Mouse (Mus musculus): ENCODE results near the gene Plcb2. TPM values are rescaled to one million over a fixed set of nuclear protein-coding genes. Genes with fewer than 3 reads are reported as not detected.

The Plcb2 gene
- polyA plus RNA-seq, 1 experiment: 1.6 TPM

DNA sequence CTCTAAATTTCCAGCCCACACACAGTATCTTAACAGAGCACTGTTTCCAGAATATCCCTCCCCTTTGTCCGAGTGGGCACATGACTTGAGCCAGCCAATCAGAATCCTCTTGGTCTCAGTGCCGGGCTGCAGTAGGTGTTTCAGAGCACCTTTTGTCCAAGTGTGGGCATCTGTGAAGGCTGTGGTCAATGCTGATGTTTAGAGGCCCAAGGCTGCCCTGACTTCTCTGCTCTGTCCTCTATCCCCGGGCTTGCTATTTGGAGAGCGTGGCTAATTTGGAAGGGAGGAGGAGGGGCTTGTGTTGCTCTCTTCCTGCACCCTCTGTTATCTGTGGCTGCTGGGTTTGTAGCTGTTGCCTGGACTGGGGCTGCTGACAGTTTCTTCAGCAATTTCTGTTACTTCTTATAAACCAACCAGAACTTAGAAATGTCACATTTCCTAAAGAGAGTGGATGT lies 68.2 kb downstream of the Plcb2 start:
- DNase-seq (ENCODE audit: low read depth): no peak

DNA sequence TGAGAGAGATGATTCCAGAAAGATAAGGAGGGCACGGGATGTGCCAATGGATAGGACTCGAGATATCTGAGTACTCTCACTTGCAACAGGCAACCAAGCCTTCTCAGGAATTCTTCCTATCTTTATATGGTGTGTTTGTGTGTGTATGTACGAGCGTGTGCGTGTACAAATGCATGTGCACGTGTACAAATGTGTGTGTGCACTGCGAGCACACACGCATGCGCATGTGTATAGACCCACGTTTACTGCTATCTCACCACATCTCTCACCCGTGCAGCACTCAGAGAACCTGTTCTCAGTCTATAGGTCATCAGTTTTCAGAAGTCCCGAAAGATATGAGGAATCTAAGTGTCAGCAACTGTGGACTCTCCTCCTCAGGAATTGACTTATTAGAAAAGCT lies 68.7 kb downstream of the Plcb2 start:
- DNase-seq (ENCODE audit: low read depth): no peak

DNA sequence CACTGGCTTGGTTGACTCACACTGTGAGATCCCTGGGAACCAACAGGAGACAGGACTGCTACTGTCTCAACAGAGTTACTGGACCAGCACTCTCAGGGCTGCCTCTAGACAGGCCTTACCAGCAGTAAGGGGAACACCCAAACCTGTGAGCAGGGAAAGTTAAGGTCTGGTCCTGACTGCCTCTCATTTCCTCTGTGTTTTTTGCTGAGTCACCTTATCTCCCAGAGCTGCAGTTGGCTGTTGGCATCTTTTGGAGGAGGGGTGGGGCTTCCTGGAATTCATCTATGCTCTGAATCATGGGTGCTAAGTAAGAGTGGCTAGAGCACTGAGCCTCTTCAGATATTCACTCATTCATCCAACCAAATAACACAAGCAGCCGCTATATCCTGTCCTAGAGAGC lies 69.2 kb downstream of the Plcb2 start:
- DNase-seq (ENCODE audit: low read depth): no peak

DNA sequence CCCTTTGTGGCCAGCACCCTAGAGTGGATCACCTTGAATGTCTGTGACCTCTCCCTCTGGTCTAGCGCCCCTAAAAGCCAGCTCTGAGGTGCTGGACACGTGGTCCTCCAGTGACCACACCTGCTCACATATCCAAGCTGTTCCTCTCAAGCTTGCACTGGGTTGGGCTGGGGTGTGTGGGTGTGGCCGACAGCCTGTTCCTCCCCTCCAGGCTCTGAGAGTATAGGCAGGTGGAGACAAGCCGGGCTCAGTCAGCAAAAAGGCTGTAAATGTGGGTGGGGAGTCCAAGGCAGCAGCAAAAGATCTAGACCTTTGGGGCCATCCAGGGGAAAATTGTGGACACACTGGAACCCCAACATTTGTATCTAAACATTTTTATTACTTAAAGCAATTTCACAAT lies 69.8 kb downstream of the Plcb2 start:
- DNase-seq (ENCODE audit: low read depth): no peak

Other genes with a start within 250 kb of the Plcb2 start
- 86.6 and 111 TPM in 2 replicates for gene Srp14, start 248.7 kb downstream of the Plcb2 start, polyA plus RNA-seq (2012; rRNA removed)
- gene Bmf, start 178.8 kb downstream of the Plcb2 start, polyA plus RNA-seq (2012; rRNA removed): 15.8 and 19.2 TPM in 2 replicates
- 1.3 and 2.7 TPM in 2 replicates for gene Bub1b, start 130.2 kb downstream of the Plcb2 start, polyA plus RNA-seq (2012; rRNA removed)
- gene Pak6, start 65.1 kb downstream of the Plcb2 start, polyA plus RNA-seq (2012; rRNA removed): 1.8 and 2.3 TPM in 2 replicates
- gene Ankrd63, start 24.5 kb downstream of the Plcb2 start, polyA plus RNA-seq (2012; rRNA removed): 0.01 and 0.18 TPM in 2 replicates
- gene Inafm2, start 17.3 kb upstream of the Plcb2 start, polyA plus RNA-seq (2012; rRNA removed): 13.7 and 19.1 TPM in 2 replicates
- 9.7 and 14.1 TPM in 2 replicates for gene Ccdc9b, start 34.2 kb upstream of the Plcb2 start, polyA plus RNA-seq (2012; rRNA removed)
- gene Phgr1, start 44.3 kb upstream of the Plcb2 start, polyA plus RNA-seq (2012; rRNA removed): 0.60 and 2.3 TPM in 2 replicates
- gene Disp2, start 51.3 kb upstream of the Plcb2 start, polyA plus RNA-seq (2012; rRNA removed): 2.1 and 4.8 TPM in 2 replicates
- gene Knstrn, start 85.6 kb upstream of the Plcb2 start, polyA plus RNA-seq (2012; rRNA removed): 2.0 and 2.8 TPM in 2 replicates
- 109 and 135 TPM in 2 replicates for gene Ivd, start 133.5 kb upstream of the Plcb2 start, polyA plus RNA-seq (2012; rRNA removed)
- gene Bahd1, start 171.9 kb upstream of the Plcb2 start, polyA plus RNA-seq (2012; rRNA removed): 22.9 and 29.9 TPM in 2 replicates
- gene Chst14, start 198.1 kb upstream of the Plcb2 start, polyA plus RNA-seq (2012; rRNA removed): 11.8 and 12.0 TPM in 2 replicates